Mouse (Mus musculus) heart, adult 2 months (tissue): ENCODE results near the gene Dop1b.

Experiments
- CTCF ChIP-seq: fragments of 200-600 bp; IDR thresholded peaks from 2 replicates; pipeline ENCODE4 v1.8.1; 2022; ENCODE audit warnings: antibody characterized with exemption, mild to moderate bottlenecking, moderate library complexity
- EP300 ChIP-seq: fragments of 200-500 bp; IDR thresholded peaks from 2 replicates; pipeline ENCODE4 v1.6.1; 2011; ENCODE audit warnings: low read depth, low read length, control low read depth; ENCODE audit not compliant: insufficient read depth
- POLR2A ChIP-seq: fragments of 200-500 bp; IDR thresholded peaks from 2 replicates; pipeline ENCODE4 v1.6.1; 2011; ENCODE audit warnings: mild to moderate bottlenecking, low read depth, low read length, control low read depth; ENCODE audit not compliant: insufficient read depth

GRCm38 (mm10) chr16:93767548-93767947 lies 55.8 kb downstream of the Dop1b start:
- no peak for TF ChIP-seq CTCF
- TF ChIP-seq POLR2A, result no peak
- no peak for TF ChIP-seq EP300
